Mouse (Mus musculus): Measurements from ENCODE around the gene Macc1. TPM values are rescaled to one million over a fixed set of nuclear protein-coding genes. Genes with fewer than 3 reads are reported as not detected.

The Macc1 gene
- 0.09 and 0.15 TPM in 2 replicates for polyA plus RNA-seq (2012; rRNA removed)

GRCm38 (mm10) chr12:119313970-119314369, at the start of gene Macc1:
Macc1 (plus strand) TSS chr12:119314270.

Other genes with a start within 250 kb of the Macc1 start
- 0.88 and 1.2 TPM in 2 replicates for gene Itgb8, start 75.5 kb upstream of the Macc1 start, polyA plus RNA-seq (2012; rRNA removed)